Mouse (Mus musculus) G1E-ER4 (cell line): ENCODE data around the gene Akap13. TPM values are rescaled to one million over a fixed set of nuclear protein-coding genes. Genes with fewer than 3 reads are reported as not detected.

ENCODE experiments used
- GATA1 ChIP-seq: IDR thresholded peaks from one replicate; pipeline ENCODE4 v1.8.0; 2012; ENCODE audit warnings: low read length, inconsistent platforms
- polyA plus RNA-seq: library from polyadenylated mRNA; stranded (reverse); fragments of >175 nt; gene quantifications from 2 replicates; pipeline ENCODE4 v1.2.3, GENCODE M21; 2012

The Akap13 gene
- polyA plus RNA-seq, 1 experiment: 2.8 TPM

DNA sequence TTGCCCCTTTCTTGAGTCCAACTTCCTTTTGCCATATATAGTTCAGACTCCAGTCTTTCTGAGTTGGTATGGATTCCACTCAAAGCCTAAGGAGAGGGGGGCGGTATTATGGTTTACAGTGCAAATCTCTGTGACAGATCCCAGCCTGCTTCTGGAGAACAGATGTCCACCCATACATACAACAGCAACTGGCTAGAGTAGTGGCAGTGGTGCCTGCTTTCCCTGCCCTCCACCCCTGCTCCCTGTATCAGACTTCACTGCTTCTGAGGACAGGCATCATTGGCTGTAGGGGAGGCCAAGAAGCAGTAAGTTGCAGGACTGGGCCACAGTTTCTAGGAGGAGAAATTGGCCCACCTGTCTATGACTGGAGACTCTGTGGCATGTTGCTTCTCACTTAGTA, 102.9 kb downstream of the Akap13 start:
- no peak for TF ChIP-seq GATA1

DNA sequence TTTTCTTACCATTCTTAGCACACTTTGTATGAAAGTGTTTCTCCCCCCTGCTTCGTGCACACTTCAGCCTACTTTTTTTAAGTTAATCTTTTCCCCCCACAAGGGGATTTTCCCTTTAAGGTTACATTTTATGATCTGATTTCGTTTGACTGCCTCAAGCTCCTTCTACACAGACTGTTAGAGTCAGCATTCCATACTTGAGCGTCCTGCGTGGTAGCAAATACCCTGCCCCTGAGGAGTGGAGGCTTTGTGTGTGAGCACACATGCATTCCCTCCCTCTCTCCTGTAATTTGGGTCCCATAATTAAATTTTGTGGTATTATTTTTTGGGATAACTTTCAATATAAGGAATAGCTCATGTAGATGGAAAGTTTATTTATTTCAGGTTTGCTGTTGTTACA, 103.8 kb downstream of the Akap13 start:
- TF ChIP-seq GATA1: no peak

DNA sequence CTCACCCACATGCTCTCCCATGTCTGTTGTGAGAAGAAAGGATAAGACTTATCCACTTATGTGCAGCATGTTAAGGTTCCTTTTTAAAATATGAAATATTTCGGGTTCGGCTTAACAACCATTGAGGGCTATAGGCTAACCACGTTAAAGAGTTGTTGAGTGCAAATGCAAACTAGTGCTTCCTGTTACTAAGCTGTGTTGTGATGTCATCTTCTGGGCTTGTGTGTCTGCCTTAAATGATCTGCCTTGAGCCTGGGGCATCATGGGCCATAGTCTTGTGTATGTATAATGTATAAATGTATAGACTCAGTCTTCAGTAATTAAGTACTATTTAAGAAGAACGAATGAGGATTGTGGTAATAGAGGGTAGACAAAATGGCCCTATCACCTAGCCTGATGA, 104.6 kb downstream of the Akap13 start:
- TF ChIP-seq GATA1: no peak

DNA sequence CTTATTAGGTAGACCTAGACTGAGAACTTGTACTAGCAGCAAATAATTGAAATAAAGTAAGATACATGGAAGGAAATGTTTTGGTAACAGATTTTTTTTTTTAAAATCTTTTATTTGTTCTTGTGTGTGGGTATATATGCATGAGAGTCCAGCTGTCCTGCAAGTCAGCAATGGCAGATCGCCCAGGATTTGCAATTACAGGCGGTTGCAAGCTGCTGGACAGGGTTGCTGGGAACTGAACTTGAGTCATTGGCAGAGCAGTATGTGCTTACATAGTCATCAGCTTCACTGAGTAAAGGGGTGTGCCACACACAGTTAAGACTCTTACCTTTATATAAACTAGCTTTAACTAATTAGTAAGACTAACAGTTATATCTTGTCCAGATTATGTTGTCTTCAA, 105.2 kb downstream of the Akap13 start:
- no peak for TF ChIP-seq GATA1

DNA sequence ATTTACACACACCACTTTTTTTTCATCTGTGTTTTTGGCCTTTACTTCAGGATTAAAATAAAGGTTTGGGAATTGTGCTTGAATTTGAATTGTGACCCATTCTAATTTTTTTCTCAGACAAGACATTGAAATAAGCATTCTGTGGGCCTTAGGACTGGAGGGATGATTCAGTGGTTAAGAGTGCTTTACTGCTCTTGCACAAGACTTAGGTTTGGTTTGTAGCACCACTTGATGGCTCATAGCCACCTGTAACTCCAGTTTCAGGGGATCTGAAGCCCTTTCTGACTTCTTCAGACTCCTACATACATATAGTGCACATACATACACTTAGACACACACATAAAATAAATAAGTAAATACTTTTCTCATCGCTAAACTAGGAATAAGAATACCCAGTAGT, 105.8 kb downstream of the Akap13 start:
- no peak for TF ChIP-seq GATA1

DNA sequence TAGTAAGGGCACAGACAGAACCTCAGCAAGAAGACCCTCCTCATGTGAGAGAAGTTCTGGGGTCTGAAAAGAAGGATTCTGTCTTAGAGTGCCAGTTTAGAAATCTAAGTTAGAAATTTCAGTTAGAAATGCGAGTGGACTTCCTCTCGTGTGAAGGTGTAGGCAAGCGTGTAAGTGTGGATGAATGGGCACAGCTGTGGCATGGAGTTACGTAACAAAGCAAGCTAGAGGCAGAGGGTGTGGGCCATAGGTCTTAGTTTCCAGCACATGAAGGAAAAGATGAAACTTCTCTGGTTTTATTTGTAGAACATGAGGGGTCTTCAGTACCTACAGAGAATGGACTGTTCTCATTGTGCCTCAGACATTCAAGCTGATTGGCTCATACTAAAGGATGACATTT, 112.9 kb downstream of the Akap13 start:
- no peak for TF ChIP-seq GATA1

DNA sequence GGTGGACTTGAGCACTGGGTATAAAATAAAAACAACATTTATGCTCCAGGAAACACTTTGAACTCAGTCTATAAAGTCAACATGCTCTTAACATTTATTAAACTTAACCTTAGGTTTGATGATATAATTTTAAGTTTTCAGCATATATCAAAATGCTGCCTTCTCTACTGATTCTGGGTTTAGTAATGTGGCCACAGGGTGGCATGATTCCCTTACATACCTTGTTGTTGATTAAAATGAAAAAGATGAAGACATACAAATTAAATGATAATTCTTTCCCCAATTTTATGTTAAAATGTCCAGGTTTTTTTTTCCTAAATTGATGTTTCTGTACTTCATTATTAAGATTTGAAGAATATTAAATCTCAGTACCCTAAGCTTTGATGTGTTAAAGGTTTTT, 113.5 kb downstream of the Akap13 start:
- no peak for TF ChIP-seq GATA1

DNA sequence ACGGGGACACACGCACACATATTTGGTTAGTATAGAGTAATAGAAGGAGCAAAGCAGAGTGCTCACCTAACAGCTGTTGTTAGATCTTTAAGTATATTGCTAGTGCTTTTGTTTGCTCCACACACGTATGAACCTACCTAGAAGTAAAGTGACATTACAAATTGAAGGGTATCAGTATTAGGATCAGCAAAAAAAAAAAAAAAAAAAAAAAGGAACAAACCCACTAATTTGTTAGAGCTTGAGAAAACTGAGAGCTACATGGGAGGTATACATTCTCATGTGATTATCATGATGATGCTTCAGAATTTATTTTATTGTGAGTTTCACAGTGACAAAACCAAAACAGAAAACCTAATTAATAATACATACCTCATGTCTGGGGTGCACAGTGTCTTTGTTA, 114.9 kb downstream of the Akap13 start:
- TF ChIP-seq GATA1: no peak

DNA sequence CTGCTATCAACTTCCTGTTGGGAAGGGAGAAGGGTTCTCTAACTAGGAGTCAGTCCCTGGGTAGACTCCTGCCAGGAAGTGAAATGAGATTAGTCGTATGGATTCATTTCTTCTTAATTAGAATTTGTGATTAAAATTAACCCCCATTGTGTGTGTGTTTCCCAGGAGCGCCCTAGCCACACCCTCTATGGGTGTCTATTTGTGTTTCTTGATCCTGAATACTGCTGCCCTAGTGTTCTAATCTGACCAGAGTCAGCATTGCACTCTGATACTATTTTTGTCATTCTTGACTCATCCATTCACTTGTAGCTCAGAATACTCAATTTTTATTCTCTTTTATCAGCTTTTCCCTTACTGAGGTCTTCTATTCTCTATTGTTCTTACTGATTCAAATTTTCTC, 115.7 kb downstream of the Akap13 start:
- TF ChIP-seq GATA1: no peak

DNA sequence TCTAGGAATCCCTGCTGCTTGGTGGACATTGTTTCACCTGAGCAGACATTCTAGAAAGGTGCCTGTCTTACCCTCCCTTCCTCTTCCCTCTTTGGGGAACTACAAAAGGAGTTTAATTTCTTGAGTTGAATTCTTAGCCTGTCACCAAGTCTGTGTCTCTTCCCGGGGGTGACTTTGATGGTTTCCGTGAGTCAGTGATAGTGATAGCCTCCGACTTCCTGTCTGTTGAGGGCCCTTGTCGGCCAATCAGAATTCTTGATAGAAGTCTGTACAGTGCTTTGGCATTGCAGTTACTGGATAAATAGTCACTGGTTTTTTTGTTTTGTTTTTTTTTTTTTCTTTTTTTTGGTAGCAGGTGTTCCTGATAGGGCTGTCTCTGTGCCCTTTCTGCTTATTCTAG, 116.8 kb downstream of the Akap13 start:
- TF ChIP-seq GATA1: no peak

DNA sequence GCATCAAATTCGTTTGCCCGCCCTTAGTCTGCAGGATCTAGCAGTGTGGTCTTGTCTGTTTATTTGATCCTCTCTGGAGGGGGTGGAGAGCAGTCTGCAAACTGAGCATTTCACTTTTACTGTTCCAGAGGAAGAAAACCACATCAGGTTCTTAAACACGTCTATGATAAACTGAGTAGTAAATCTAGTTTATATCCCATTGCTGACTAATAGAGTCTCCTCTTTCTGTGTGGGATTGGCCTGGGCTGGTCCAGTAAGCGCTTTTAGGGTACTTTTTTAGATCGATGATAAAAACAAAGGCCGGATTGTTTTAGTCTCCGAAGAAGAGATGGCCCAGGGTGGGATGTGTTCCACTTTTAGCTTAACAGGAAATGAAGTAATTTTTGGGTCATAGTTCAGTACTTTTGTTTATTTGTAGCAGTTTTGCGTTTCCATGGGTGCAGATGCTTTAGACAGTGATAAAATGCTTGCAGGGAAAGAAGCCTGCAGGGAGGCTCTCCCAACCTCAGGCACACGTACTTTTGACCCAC, 119.9 kb downstream of the Akap13 start:
- no peak for TF ChIP-seq GATA1

DNA sequence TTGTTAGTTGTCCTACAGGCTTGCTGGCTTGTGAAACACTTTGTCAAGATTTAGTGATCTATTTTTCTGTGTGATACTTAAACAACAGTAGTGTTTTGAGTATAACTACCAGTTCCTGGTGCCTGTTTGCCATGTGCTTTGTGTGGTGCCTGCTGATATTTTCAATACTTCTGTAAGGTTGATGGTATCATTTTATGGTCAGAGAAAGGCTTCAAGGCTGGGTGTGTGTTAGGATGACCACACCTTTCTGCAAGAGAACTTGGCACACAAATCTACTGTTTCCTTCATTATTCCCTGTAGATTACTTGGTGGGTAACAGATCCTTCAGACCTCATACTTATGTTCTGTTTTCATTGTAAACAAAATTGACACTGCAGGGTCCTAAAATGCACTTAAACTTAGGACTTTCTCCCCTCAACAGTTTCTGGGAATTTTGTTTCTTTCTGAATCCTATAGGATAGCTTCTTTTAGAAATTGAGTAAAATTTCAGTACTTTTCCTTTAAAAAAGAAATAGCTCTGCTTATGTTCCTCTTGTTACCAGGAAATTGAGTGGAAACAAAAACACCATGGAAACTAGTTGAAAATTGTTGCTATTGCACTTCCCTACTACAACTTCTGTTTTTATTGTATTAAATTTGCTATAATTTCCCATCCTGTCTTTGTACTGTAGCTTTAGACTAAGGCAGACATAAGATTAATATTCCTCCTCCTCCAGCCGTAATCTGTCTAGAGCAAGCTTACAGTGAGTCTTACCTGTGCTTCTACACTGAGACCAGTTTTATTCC, 120.7 kb downstream of the Akap13 start:
- no peak for TF ChIP-seq GATA1

DNA sequence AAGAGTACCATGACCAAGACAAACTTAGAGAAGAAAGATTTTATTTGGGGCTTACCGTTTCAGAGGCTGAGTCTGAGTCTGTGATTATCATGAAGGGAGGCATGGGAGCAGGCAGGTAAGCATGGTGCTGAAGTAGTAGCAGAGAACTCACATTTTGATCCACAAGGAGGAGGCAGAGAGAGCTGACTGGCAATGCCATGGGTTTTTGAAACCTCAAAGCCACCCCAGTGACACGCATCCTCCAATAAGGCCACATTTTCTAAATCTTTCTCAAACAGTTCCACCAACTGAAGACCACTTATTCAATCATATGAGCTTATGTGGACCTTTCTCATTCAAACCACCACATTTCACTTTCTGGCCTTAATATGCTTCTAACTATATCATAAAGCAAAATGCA, 121.5 kb downstream of the Akap13 start:
- no peak for TF ChIP-seq GATA1

DNA sequence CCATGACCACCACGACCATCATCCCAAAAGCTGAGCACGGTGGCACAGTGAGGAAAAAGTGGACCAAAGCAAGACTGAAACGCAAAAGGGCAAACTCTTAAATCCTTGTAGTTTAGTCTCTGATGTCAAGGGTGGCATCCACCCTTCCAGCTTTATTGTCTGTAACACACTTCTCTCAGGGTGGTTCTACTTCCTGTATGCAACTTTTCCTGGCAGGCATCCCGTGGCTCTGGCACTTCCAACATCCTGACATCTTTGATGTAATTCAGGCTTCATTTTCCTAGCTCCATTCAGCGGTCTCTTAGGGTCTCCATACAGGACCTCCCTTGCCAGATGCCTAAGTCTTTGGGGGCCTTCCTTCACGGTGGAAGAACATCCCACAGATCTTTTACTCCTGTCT, 122.0 kb downstream of the Akap13 start:
- no peak for TF ChIP-seq GATA1

DNA sequence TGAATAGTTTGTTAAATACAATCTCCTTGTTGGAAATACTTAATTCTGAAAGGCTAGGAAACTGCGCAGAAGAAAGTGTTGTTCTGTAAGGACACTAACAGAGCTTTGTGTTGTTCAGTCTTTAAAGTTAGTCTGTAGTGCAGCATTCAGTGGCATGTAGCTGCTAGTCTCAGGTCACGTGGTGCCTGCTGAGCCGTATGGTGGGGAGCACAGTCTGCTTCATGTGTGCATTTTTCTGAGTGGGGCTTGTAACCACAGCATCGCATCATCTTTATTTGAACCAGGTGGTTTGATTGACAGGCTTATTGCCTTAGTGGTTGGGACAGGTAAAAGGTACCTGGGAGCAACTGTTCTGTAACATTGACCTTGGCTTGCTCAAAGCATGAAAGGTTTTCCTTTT, 123.3 kb downstream of the Akap13 start:
- no peak for TF ChIP-seq GATA1

DNA sequence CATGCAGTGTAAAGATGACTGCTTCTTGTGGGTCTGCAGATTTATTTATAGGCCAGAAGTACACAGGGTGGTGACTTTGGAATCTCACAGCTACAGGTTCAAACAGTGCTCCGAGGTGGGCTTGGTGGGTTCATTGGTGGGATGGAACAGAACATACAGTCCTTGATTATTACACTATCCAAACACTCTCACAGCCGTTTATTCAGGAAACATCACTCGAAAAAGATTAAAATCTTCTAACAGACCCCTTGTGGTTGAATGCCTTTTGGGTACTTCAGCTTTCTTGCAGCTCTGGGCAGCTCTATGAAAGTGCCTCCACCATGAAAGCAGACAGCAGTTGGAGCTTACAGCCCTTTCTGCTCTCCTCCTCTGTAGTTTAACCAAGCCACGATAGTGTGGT, 126.8 kb downstream of the Akap13 start:
- no peak for TF ChIP-seq GATA1

DNA sequence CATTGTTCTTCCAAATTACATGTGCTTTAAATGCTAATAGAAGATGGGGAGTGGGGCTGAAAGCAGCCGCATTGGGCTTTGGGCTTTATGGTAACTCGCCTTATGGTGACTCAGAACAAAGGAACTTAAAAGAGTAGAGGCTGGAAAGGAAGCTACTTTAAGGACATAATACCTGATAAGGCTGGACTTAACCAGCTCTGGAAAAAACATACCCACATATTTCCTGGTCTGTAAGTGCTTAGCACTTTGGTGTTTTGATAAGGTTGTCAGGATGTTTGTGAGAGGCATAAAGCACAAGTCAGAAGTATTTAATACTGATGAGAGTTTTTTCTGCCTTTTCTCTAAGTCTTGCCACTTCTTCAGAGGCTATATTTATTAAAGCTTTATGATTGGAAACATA, 128.8 kb downstream of the Akap13 start:
- no peak for TF ChIP-seq GATA1
